Mouse (Mus musculus) hindbrain, embryonic 13.5 days (tissue): Measurements from ENCODE around the gene Mcts1. TPM values are rescaled to one million over a fixed set of nuclear protein-coding genes. Genes with fewer than 3 reads are reported as not detected.

Experiments
- ATAC-seq: fragments of 200-750 bp; cut with Nextera tagmentation; 2 replicates; pipeline ENCODE4 v1.8.0; 2017; ENCODE audit warnings: moderate TSS enrichment; ENCODE audit not compliant: low FRiP score
- H3K27ac ChIP-seq: fragments of 300-500 bp; sonication (generic); 2 replicates; pipeline ENCODE4 v1.5.1; 2015; ENCODE audit warnings: inconsistent platforms, mild to moderate bottlenecking, moderate library complexity
- H3K27me3 ChIP-seq: fragments of 300-500 bp; sonication (generic); 2 replicates; pipeline ENCODE4 v1.6.1; 2015; ENCODE audit warnings: mild to moderate bottlenecking, inconsistent platforms
- H3K36me3 ChIP-seq: fragments of 300-500 bp; sonication (generic); 2 replicates; pipeline ENCODE4 v1.6.1; 2015; ENCODE audit warnings: mild to moderate bottlenecking, inconsistent platforms
- H3K4me1 ChIP-seq: fragments of 300-500 bp; sonication (generic); replicated peaks from 2 replicates; pipeline ENCODE4 v1.6.1; 2015; ENCODE audit warnings: inconsistent platforms
- H3K4me2 ChIP-seq: fragments of 300-500 bp; sonication (generic); 2 replicates; pipeline ENCODE4 v1.6.1; 2015; ENCODE audit warnings: inconsistent platforms, mild to moderate bottlenecking, moderate library complexity
- H3K4me3 ChIP-seq: fragments of 300-500 bp; sonication (generic); 2 replicates; pipeline ENCODE4 v1.5.1; 2015; ENCODE audit warnings: mild to moderate bottlenecking, inconsistent platforms
- H3K9ac ChIP-seq: fragments of 300-500 bp; sonication (generic); 2 replicates; pipeline ENCODE4 v1.6.1; 2015; ENCODE audit warnings: mild to moderate bottlenecking, inconsistent platforms
- H3K9me3 ChIP-seq: fragments of 300-500 bp; sonication (generic); 2 replicates; pipeline ENCODE4 v1.6.1; 2016; ENCODE audit warnings: inconsistent platforms
- WGBS: fragments of 180-500 bp; shearing (Covaris S2); methylation state at CpG from one replicate; pipeline ENCODE4 v1.1.7; 2015; 5-methylcytosine and 5-hydroxymethylcytosine counted together
- polyA plus RNA-seq: library from polyadenylated mRNA; unstranded; fragments of >200 nt; fragmentation: Nextera tagmentation; extraction: Ambion mirVana; gene quantifications from 2 replicates; pipeline ENCODE4 v1.2.1, GENCODE M21; 2015

Mcts1 gene
- polyA plus RNA-seq = 188 TPM in 2 replicates

DNA sequence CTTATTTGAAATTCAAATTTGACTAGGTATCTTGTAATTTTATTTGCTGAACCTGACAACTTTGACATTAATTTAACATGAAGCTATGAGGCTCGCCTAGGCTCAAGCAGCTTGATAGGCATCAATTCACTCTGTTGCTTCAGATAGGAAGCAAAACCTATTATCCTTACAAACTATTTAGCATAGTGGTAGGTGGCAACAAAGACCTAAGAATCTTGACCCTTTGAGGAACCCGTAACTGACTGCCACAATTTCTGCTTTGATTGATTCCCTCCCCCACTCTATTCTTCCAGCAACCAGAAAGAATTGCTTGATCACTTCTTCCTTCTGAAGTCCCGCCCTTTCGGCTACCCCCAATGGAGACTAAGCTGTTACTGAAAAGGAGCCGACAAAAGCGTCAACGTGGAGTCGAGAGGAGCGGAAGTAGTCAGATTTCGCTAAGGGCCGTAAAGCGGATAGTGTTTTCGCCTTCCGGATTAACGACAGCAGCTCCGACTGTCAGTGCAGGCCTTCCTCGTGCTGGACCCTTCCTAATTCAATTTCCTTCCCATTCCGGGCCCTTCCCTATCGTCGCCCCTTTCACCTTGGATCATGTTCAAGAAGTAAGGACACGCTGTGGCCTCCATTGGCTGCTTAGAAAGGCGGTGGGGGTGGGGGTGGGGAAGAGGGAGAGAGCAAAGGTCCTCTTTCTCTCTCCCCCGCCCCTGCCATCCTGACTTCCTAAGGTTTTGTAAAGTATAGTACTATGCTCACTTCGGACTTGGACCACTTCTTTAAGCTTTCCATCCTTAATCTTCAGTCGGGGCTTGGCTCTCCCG, at the start of gene Mcts1:
TSS of gene Mcts1 (plus strand) at position 402 of the 818 bp plus-strand sequence.
- Histone ChIP-seq H3K4me2 (peak within 1 kb of the TSS; percentile 57), H3K4me3 (peak within 1 kb of the TSS; percentile 47), H3K36me3 (no peaks in the 10 kb centered on the region), H3K9me3 (no peaks in the 10 kb centered on the region), H3K27ac (peak within 1 kb of the TSS; percentile 85), H3K4me1 (no peaks in the 10 kb centered on the region), H3K27me3 (no peaks in the 10 kb centered on the region), H3K9ac (peak within 1 kb of the TSS; percentile 70)
- ATAC-seq = peak; percentile 92
- 23% methylated on average over 26 of the region's 26 CpGs for WGBS

GRCm38 (mm10) chrX:38553255-38553654, 47.1 kb upstream of the Mcts1 start:
- H3K4me3 ChIP-seq = no peak overlapping the region
- ATAC-seq = no peak
- H3K4me2 ChIP-seq = no peak overlapping the region
- no peaks in the 10 kb centered on the region for H3K27me3 ChIP-seq
- no peaks in the 10 kb centered on the region for H3K9me3 ChIP-seq
- H3K27ac ChIP-seq = no peak overlapping the region
- H3K36me3 ChIP-seq = no peaks in the 10 kb centered on the region; the same call in 1 of the 2 replicates
- no peak overlapping the region for H3K9ac ChIP-seq
- H3K4me1 ChIP-seq = no peaks in the 10 kb centered on the region

GRCm38 (mm10) chrX:38563941-38564541, 36.3 kb upstream of the Mcts1 start:
- Histone ChIP-seq H3K36me3 (peaks cover 5% of the 10 kb centered on the region; the same call in 1 of the 2 replicates), H3K9ac (peak overlapping the region; percentile 76), H3K27ac (peak overlapping the region; percentile 95), H3K9me3 (no peaks in the 10 kb centered on the region), H3K4me1 (peaks cover 13% of the 10 kb centered on the region), H3K4me2 (peak overlapping the region; percentile 67), H3K27me3 (no peaks in the 10 kb centered on the region), H3K4me3 (peak overlapping the region; percentile 52)
- WGBS = 22% methylated on average over 14 of the region's 19 CpGs
- no peak; the same call in none of the 2 replicates for ATAC-seq

DNA sequence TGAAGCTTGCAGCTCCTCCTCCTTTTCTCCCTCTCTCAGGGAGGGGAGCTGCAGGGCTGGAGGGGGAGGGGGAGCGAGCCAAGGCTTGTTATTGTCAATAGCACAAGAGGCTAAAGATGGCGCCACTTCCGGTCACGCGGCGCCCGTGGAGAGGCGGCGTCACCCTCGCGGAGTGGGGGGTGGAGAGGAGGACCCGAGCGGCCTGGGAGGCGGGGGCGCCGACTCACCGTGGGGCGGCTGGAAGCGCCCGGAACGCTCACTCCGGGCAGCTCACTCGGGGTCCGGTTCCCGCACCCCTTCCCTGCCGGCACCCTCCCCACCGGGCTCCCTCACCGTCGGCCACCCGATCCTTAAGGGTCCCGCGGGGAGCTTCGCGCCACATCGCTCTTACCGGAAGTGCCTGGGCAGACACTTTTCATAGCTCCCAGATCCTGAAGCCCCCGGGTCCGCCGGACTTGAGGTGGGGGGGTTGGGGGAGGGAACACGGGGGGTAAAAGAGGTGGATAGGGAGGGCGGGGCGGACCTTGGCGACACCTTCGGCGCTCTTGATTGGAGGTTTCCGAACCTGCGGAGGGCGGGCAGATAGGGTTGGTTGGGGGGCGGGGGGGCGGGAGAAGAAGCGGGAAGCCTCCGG, 35.7 kb upstream of the Mcts1 start:
- H3K4me2 ChIP-seq = peak overlapping the region; percentile 67

GRCm38 (mm10) chrX:38565176-38565542, 35.2 kb upstream of the Mcts1 start:
- Histone ChIP-seq H3K27me3 (no peaks in the 10 kb centered on the region), H3K4me2 (peak overlapping the region; percentile 50), H3K27ac (peak overlapping the region; percentile 95), H3K9ac (peak overlapping the region; percentile 76; the same call in 1 of the 2 replicates), H3K36me3 (no peaks in the 10 kb centered on the region), H3K9me3 (no peaks in the 10 kb centered on the region), H3K4me3 (peak overlapping the region; percentile 52), H3K4me1 (peaks cover 13% of the 10 kb centered on the region)
- 13% methylated on average over 7 of the region's 8 CpGs for WGBS
- ATAC-seq = no peak

More for the DNA sequence above, 35.7 kb upstream of the Mcts1 start:
- Histone ChIP-seq H3K27ac (peak overlapping the region; percentile 95), H3K9me3 (no peaks in the 10 kb centered on the region), H3K36me3 (peaks cover 4% of the 10 kb centered on the region; the same call in 1 of the 2 replicates), H3K4me1 (peaks cover 13% of the 10 kb centered on the region), H3K9ac (peak overlapping the region; percentile 76), H3K27me3 (no peaks in the 10 kb centered on the region), H3K4me3 (peak overlapping the region; percentile 52)
- ATAC-seq = peak; percentile 96
- 14% methylated on average over 41 of the region's 52 CpGs for WGBS

- H3K4me3 ChIP-seq = no peak overlapping the region
- H3K4me1 ChIP-seq = peaks cover 11% of the 10 kb centered on the region; the same call in 1 of the 2 replicates
- H3K27me3 ChIP-seq = no peaks in the 10 kb centered on the region
- no peaks in the 10 kb centered on the region for H3K36me3 ChIP-seq
- H3K4me2 ChIP-seq = no peak overlapping the region
- WGBS = 73% methylated on average over 6 of the region's 6 CpGs
- H3K9ac ChIP-seq = no peak overlapping the region
- ATAC-seq = no peak
- H3K9me3 ChIP-seq = no peaks in the 10 kb centered on the region
- H3K27ac ChIP-seq = no peak overlapping the region
Observed at GRCm38 (mm10) chrX:38566521-38567205, 33.7 kb upstream of the Mcts1 start.

- Histone ChIP-seq H3K36me3 (no peaks in the 10 kb centered on the region), H3K9me3 (no peaks in the 10 kb centered on the region), H3K27ac (no peak within 1 kb of the TSS), H3K27me3 (no peaks in the 10 kb centered on the region), H3K9ac (no peak within 1 kb of the TSS), H3K4me2 (no peak within 1 kb of the TSS), H3K4me3 (no peak within 1 kb of the TSS), H3K4me1 (no peaks in the 10 kb centered on the region)
- no peak for ATAC-seq
- WGBS = 91% methylated on average over 15 of the region's 15 CpGs
Observed at GRCm38 (mm10) chrX:38576078-38576477, 24.3 kb upstream of the Mcts1 start, which contains the start of gene Cul4b. Cul4b (minus strand) TSS chrX:38576196.

- H3K9ac ChIP-seq = no peak overlapping the region
- H3K4me1 ChIP-seq = no peaks in the 10 kb centered on the region
- WGBS = 100% methylated on average over 1 of the region's 1 CpGs
- no peak overlapping the region for H3K4me2 ChIP-seq
- H3K27ac ChIP-seq = no peak overlapping the region
- ATAC-seq = no peak
- no peaks in the 10 kb centered on the region for H3K36me3 ChIP-seq
- H3K4me3 ChIP-seq = no peak overlapping the region
- no peaks in the 10 kb centered on the region for H3K27me3 ChIP-seq
- H3K9me3 ChIP-seq = no peaks in the 10 kb centered on the region
Observed at GRCm38 (mm10) chrX:38581140-38581539, 19.2 kb upstream of the Mcts1 start.

GRCm38 (mm10) chrX:38583261-38583660, 17.1 kb upstream of the Mcts1 start:
- H3K9ac ChIP-seq = no peak overlapping the region
- no peak overlapping the region for H3K4me3 ChIP-seq
- H3K4me2 ChIP-seq = no peak overlapping the region
- no peaks in the 10 kb centered on the region for H3K9me3 ChIP-seq
- H3K36me3 ChIP-seq = no peaks in the 10 kb centered on the region
- H3K27me3 ChIP-seq = no peaks in the 10 kb centered on the region
- no peak for ATAC-seq
- H3K27ac ChIP-seq = no peak overlapping the region
- H3K4me1 ChIP-seq = no peaks in the 10 kb centered on the region

GRCm38 (mm10) chrX:38589827-38590226, 10.6 kb upstream of the Mcts1 start:
- Histone ChIP-seq H3K27ac (no peak overlapping the region), H3K9ac (no peak overlapping the region), H3K4me3 (no peak overlapping the region), H3K27me3 (no peaks in the 10 kb centered on the region), H3K9me3 (no peaks in the 10 kb centered on the region), H3K4me2 (no peak overlapping the region), H3K36me3 (no peaks in the 10 kb centered on the region), H3K4me1 (no peaks in the 10 kb centered on the region)
- WGBS = 54% methylated on average over 4 of the region's 4 CpGs
- ATAC-seq = no peak

DNA sequence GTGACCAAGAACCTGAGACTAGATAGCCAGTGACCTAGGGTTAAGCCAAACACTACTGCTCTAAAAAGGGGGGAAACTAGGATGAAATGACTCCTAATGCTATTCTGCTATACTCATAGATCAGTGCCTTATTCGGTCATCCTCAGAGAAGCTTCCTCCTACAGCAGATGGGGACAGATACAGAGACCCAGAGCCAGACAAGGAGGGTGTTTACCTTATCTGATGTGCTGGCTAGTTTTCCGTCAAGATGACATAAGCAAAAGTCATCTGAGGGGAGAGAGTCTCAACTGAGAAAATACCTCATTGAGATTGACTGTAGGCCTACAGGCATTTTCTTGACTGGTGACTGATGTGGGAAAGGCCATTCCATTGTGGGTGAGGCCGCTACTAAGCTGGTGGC, 8.6 kb upstream of the Mcts1 start:
- WGBS = 84% methylated on average over 3 of the region's 3 CpGs
- no peak overlapping the region for H3K4me3 ChIP-seq
- H3K27me3 ChIP-seq = no peaks in the 10 kb centered on the region
- H3K4me1 ChIP-seq = no peaks in the 10 kb centered on the region
- H3K4me2 ChIP-seq = no peak overlapping the region
- H3K27ac ChIP-seq = no peak overlapping the region
- no peak for ATAC-seq
- H3K9me3 ChIP-seq = no peaks in the 10 kb centered on the region
- no peaks in the 10 kb centered on the region for H3K36me3 ChIP-seq
- no peak overlapping the region for H3K9ac ChIP-seq
